Mouse (Mus musculus) stomach, postnatal 0 days (tissue): ENCODE results near the gene Sptb.

Experiments used
- CTCF ChIP-seq: IDR thresholded peaks from 2 replicates; pipeline ENCODE4 v1.5.1; 2016; ENCODE audit warnings: antibody characterized with exemption, low read depth, mild to moderate bottlenecking, moderate library complexity
- EP300 ChIP-seq: optimal IDR thresholded peaks from 2 replicates; pipeline ENCODE3; 2016; ENCODE audit warnings: antibody characterized with exemption

- TF ChIP-seq EP300 (no peak), CTCF (no peak)
These were observed 164.5 kb downstream of the Sptb start for GRCm38 (mm10) chr12:76545786-76546370.
